Mouse (Mus musculus) ES-Bruce4 (cell line): ENCODE results near the gene Chka.

Experiments used
- CTCF ChIP-seq: IDR thresholded peaks from one replicate; pipeline ENCODE4 v1.8.1; 2011; ENCODE audit warnings: low read depth, low read length
- EP300 ChIP-seq: IDR thresholded peaks from 2 replicates; pipeline ENCODE4 v1.6.1; 2011; ENCODE audit warnings: low read depth, low read length; ENCODE audit not compliant: insufficient read depth
- POLR2A ChIP-seq: IDR thresholded peaks from one replicate; pipeline ENCODE4 v1.8.1; 2011; ENCODE audit warnings: low read length; ENCODE audit not compliant: insufficient read depth

- no peak for TF ChIP-seq EP300
- peak; percentile 57 for TF ChIP-seq POLR2A
- peak; percentile 33 for TF ChIP-seq CTCF
Observed at GRCm38 (mm10) chr19:3851502-3851962, at the start of gene Chka.
